Mouse (Mus musculus): ENCODE data around the gene Krtap17-1.
A peak's percentile ranks its signal among the peaks of the same experiment; 100 is the strongest.

- TF ChIP-seq POLR2A (IDR thresholded peaks at IDR 0.05; ENCODE audit: extremely low read depth, insufficient read depth, low read length) (no peak), CTCF (IDR thresholded peaks at IDR 0.05; ENCODE audit: low read depth, low read length) (peak; percentile 42; the same call in 1 of the 2 replicates)
These were observed 12.8 kb upstream of the Krtap17-1 start for GRCm38 (mm10) chr11:100006624-100007023.
